Mouse (Mus musculus): ENCODE data around the gene Metrnl. TPM values are rescaled to one million over a fixed set of nuclear protein-coding genes. Genes with fewer than 3 reads are reported as not detected.

The Metrnl gene
- total and polyA plus RNA-seq, 3 experiments, result 14.0 to 44.3 (median 42.1) TPM

- DNase-seq, result no peak
Measured at GRCm38 (mm10) chr11:121734892-121735291, 33.5 kb downstream of the Metrnl start.

GRCm38 (mm10) chr11:121738616-121739015, 37.3 kb downstream of the Metrnl start:
- DNase-seq, result no peak

- DNase-seq, result peak; percentile 16
Measured at GRCm38 (mm10) chr11:121740906-121741305, 39.6 kb downstream of the Metrnl start.

GRCm38 (mm10) chr11:121741433-121741832, 40.1 kb downstream of the Metrnl start:
- peak; percentile 18 for DNase-seq

- no peak for DNase-seq
Measured at GRCm38 (mm10) chr11:121743113-121743512, 41.8 kb downstream of the Metrnl start.

- DNase-seq, result no peak
Measured at GRCm38 (mm10) chr11:121743915-121744628, 42.7 kb downstream of the Metrnl start.

GRCm38 (mm10) chr11:121746941-121747494, 45.7 kb downstream of the Metrnl start:
- no peak for DNase-seq

GRCm38 (mm10) chr11:121748003-121748684, 46.8 kb downstream of the Metrnl start:
- DNase-seq, result no peak

Other genes starting within 250 kb of the Metrnl start
- gene Tbcd, start 249.6 kb upstream of the Metrnl start, total RNA-seq (2021), result 10 to 100 TPM; 34.1 to 42.6 TPM
- 42.8 and 49.3 TPM in 2 replicates for gene Tbcd, start 249.6 kb upstream of the Metrnl start, polyA plus RNA-seq (2012; rRNA removed)
- gene Zfp750, start 182.2 kb upstream of the Metrnl start, total RNA-seq (2021), result under 1 TPM in 1 of 2 experiments, not detected in 1; 0.72 TPM
- gene Zfp750, start 182.2 kb upstream of the Metrnl start, polyA plus RNA-seq (2012; rRNA removed), result 0.33 and 0.72 TPM in 2 replicates
- gene B3gntl1, start 28.4 kb upstream of the Metrnl start, total RNA-seq (2021), result 1 to 10 TPM; 7.4 to 10.0 TPM
- gene B3gntl1, start 28.4 kb upstream of the Metrnl start, polyA plus RNA-seq (2012; rRNA removed), result 9.2 and 11.1 TPM in 2 replicates
- gene Ptchd3, start 128.7 kb downstream of the Metrnl start, total RNA-seq (2021), result not detected
- gene Ptchd3, start 128.7 kb downstream of the Metrnl start, polyA plus RNA-seq (2012; rRNA removed), result not detected in 2 replicates

All from adrenal gland, adult 2 months (tissue).